Mouse (Mus musculus): ENCODE data around the gene Gm26741.

Gene Gm26741

DNA sequence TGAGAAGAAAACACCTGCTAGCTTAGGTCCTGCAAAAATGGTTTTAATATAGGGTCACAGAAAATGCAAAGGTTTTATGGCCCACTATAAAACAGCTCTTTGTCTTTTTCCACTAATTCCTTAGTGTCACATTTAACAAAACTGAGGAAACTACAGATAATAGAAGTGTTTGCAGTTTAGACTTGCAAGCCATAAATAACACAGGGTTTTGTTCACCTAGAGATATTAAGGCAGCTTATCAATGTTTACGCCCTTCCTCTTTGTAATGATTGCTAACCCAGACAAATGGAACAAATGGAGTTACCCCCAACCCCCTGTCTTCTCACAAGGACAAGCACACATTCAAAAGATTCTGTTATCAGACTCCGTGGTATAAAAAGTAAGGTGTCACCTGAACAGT, 32.6 kb downstream of the Gm26741 start:
- no peak for DNase-seq

DNA sequence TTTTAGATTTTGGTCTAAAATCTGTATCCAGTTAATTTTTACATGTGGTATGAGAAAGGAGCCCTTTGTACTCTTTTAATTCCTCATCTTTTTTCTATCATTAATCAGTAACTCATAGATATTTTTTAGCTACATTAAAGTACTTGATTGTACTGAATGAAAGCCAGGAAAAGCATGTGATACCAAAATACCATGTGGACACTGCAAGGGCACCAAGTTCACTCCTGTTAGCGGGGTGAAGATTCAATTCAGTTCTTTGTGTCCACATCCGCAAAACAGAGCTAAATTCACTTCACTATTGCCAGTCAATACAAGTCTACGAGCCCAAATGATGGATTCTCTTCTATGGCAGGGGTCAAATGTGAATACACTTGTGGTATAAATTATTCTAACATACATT, 38.1 kb downstream of the Gm26741 start:
- DNase-seq = no peak

GRCm38 (mm10) chr10:52398715-52399114, 40.1 kb downstream of the Gm26741 start:
- DNase-seq = no peak

DNA sequence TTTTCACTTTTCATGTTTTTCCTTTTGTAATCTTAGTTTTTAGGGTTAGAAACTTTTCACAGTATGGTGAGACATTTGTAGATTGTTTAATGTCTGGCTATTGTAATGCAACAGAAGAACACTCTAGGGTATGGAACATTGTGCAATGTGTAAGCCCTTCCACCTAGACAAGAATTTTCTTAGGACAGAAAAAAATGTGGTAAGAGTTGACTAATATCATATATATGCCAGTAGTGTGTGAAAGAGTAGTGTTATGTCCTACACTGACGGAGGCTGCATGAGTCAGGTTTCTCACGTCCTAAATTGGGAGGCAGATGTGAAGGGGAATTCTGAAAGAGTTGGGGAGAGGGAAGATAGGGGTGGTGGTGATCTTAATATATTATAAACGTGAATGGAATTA, 41.2 kb downstream of the Gm26741 start:
- no peak for DNase-seq

DNA sequence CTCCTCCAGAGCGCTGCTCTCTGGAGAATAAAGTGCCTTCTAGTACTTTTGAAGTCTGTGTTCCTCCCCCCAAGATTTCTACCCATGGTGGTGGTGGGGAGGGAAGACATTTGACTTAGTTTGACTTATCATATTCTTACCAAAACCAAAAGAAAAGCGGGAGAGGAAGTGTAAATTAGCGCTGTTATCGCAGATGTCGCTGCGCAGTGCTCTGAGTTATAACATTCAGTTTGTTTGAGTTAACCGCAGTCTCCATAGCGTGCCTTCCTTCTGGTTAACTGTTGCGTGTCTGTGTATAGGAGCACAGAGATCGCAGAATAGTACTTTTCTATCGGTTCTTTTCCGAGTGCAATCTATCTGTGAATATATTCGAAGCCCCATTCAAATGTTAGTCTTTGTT, 46.6 kb downstream of the Gm26741 start:
- no peak for DNase-seq

GRCm38 (mm10) chr10:52407526-52407925, 49.0 kb downstream of the Gm26741 start:
- DNase-seq = no peak

Measured in thymus, postnatal 25 days (tissue).